In genomic region chr8:91312835-91313832, GRCm38 (mm10) we compare ENCODE assay signal across 8 mouse cellular contexts. TPM values are rescaled to one million over a fixed set of nuclear protein-coding genes. Genes with fewer than 3 reads are reported as not detected.
DNase-seq lines count a peak whose midpoint lies in the region; ATAC-seq lines count a peak whose summit lies in the region.

Gene Rpgrip1l (minus strand): TSS chr8:91313262.
Gene Fto (plus strand): TSS chr8:91313525.

- H3K4me1 ChIP-seq in hindbrain, embryonic 11.5 days (replicated peaks; ENCODE audit: control insufficient read depth, insufficient read depth, low read length), result peaks cover 5% of the 10 kb centered on the region; the same call in 1 of the 2 replicates

- peak within 1 kb of the TSS; percentile 76 for H3K9ac ChIP-seq in hindbrain, embryonic 11.5 days (ENCODE audit: low read depth, low read length)

- 1% methylated on average over 59 of the region's 59 CpGs for WGBS in hindbrain, embryonic 11.5 days

- H3K27ac ChIP-seq in hindbrain, embryonic 11.5 days (ENCODE audit: low read depth, low read length), result no peak within 1 kb of the TSS

- peak within 1 kb of the TSS; percentile 67 for H3K4me2 ChIP-seq in hindbrain, embryonic 11.5 days (replicated peaks; ENCODE audit: low read depth, low read length)

- no peaks in the 10 kb centered on the region for H3K27me3 ChIP-seq in hindbrain, embryonic 11.5 days (ENCODE audit: control insufficient read depth, insufficient read depth, low read length)

- ATAC-seq in hindbrain, embryonic 11.5 days (ENCODE audit: low FRiP score), result peak; percentile 99

- H3K9me3 ChIP-seq in hindbrain, embryonic 11.5 days (ENCODE audit: control insufficient read depth, low read length), result no peaks in the 10 kb centered on the region

- H3K36me3 ChIP-seq in hindbrain, embryonic 11.5 days (ENCODE audit: control insufficient read depth, insufficient read depth, low read length), result no peaks in the 10 kb centered on the region

- peak; percentile 99 for DNase-seq in Muller cell, postnatal 12 days (ENCODE audit: inconsistent ontology term)
- peak; percentile 98 for DNase-seq in cerebellum, adult 9-11 months
- DNase-seq in frontal cortex, adult 2 months (ENCODE audit: extremely low spot score in 1 of 2, low spot score in 1 of 2), result peak; percentile 99
- DNase-seq in hindbrain, embryonic 11.5 days (ENCODE audit: low spot score), result peak; percentile 97
- peak; percentile 95 to 96 for DNase-seq in layer of hippocampus, postnatal 10 days (ENCODE audit: low spot score in 2 of 2)
- DNase-seq in lung, postnatal 10 days, result peak; percentile 99
- DNase-seq in ovary, postnatal 36 days (ENCODE audit: low spot score), result peak; percentile 92
- peak; percentile 96 for DNase-seq in thymus, postnatal 25 days

- peak within 1 kb of the TSS; percentile 71 for H3K4me3 ChIP-seq in hindbrain, embryonic 11.5 days (ENCODE audit: low read depth, low read length)

RNA-seq across cellular contexts. Expression of gene Rpgrip1l, which starts in this region (rescaled TPM):
- polyA plus RNA-seq in frontal cortex, adult 2 months (2012; rRNA removed), result 7.2 and 8.9 TPM in 2 replicates
- polyA plus RNA-seq in hindbrain, embryonic 11.5 days (2014; fragmentation: Nextera tagmentation; extraction: Ambion mirVana), result 11.8 and 19.4 TPM in 2 replicates
- 10 to 100 TPM; 21.3 to 28.1 TPM for total RNA-seq in layer of hippocampus, postnatal 10 days (2021)

RNA-seq across cellular contexts. Expression of gene Fto, which starts in this region (rescaled TPM):
- polyA plus RNA-seq in frontal cortex, adult 2 months (2012; rRNA removed), result 104 and 112 TPM in 2 replicates
- polyA plus RNA-seq in hindbrain, embryonic 11.5 days (2014; fragmentation: Nextera tagmentation; extraction: Ambion mirVana), result 94.7 and 107 TPM in 2 replicates
- total RNA-seq in layer of hippocampus, postnatal 10 days (2021), result 100 to 1,000 TPM; 116 to 120 TPM
